Mouse (Mus musculus): ENCODE data around the gene Ikzf1.

The Ikzf1 gene

GRCm38 (mm10) chr11:11725252-11725875, 40.6 kb downstream of the Ikzf1 start:
- no peak for DNase-seq (ENCODE audit: low spot score in 2 of 2)

- DNase-seq (ENCODE audit: low spot score in 2 of 2): no peak
These were observed 41.2 kb downstream of the Ikzf1 start for GRCm38 (mm10) chr11:11725876-11726525.

- DNase-seq (ENCODE audit: low spot score in 2 of 2): no peak
These were observed 42.0 kb downstream of the Ikzf1 start for GRCm38 (mm10) chr11:11726807-11727276.

GRCm38 (mm10) chr11:11727936-11728556, 43.2 kb downstream of the Ikzf1 start:
- no peak for DNase-seq (ENCODE audit: low spot score in 2 of 2)

GRCm38 (mm10) chr11:11729216-11729615, 44.4 kb downstream of the Ikzf1 start:
- DNase-seq (ENCODE audit: low spot score in 2 of 2): no peak

- no peak for DNase-seq (ENCODE audit: low spot score in 2 of 2)
These were observed 45.3 kb downstream of the Ikzf1 start for GRCm38 (mm10) chr11:11730062-11730461.

GRCm38 (mm10) chr11:11731727-11732126, 46.9 kb downstream of the Ikzf1 start:
- no peak for DNase-seq (ENCODE audit: low spot score in 2 of 2)

- no peak for DNase-seq (ENCODE audit: low spot score in 2 of 2)
These were observed 48.4 kb downstream of the Ikzf1 start for GRCm38 (mm10) chr11:11732972-11733770.

- DNase-seq (ENCODE audit: low spot score in 2 of 2): no peak
These were observed 50.4 kb downstream of the Ikzf1 start for GRCm38 (mm10) chr11:11735155-11735554.

- DNase-seq (ENCODE audit: low spot score in 2 of 2): no peak
These were observed 52.1 kb downstream of the Ikzf1 start for GRCm38 (mm10) chr11:11736948-11737347.

GRCm38 (mm10) chr11:11737562-11737961, 52.8 kb downstream of the Ikzf1 start:
- DNase-seq (ENCODE audit: low spot score in 2 of 2): no peak

- no peak for DNase-seq (ENCODE audit: low spot score in 2 of 2)
These were observed 54.3 kb downstream of the Ikzf1 start for GRCm38 (mm10) chr11:11739054-11739453.

- DNase-seq (ENCODE audit: low spot score in 2 of 2): no peak
These were observed 55.8 kb downstream of the Ikzf1 start for GRCm38 (mm10) chr11:11740603-11741002.

GRCm38 (mm10) chr11:11741574-11741973, 56.8 kb downstream of the Ikzf1 start:
- no peak for DNase-seq (ENCODE audit: low spot score in 2 of 2)

GRCm38 (mm10) chr11:11742626-11743025, 57.8 kb downstream of the Ikzf1 start:
- DNase-seq (ENCODE audit: low spot score in 2 of 2): no peak

GRCm38 (mm10) chr11:11744222-11744621, 59.4 kb downstream of the Ikzf1 start:
- DNase-seq (ENCODE audit: low spot score in 2 of 2): no peak

GRCm38 (mm10) chr11:11751091-11751490, 66.3 kb downstream of the Ikzf1 start:
- DNase-seq (ENCODE audit: low spot score in 2 of 2): no peak

GRCm38 (mm10) chr11:11752859-11753258, 68.1 kb downstream of the Ikzf1 start:
- DNase-seq (ENCODE audit: low spot score in 2 of 2): no peak

- no peak for DNase-seq (ENCODE audit: low spot score in 2 of 2)
These were observed 73.3 kb downstream of the Ikzf1 start for GRCm38 (mm10) chr11:11758121-11758520.

GRCm38 (mm10) chr11:11758883-11759282, 74.1 kb downstream of the Ikzf1 start:
- no peak for DNase-seq (ENCODE audit: low spot score in 2 of 2)

GRCm38 (mm10) chr11:11763211-11763666, 78.4 kb downstream of the Ikzf1 start:
- no peak for DNase-seq (ENCODE audit: low spot score in 2 of 2)

- no peak for DNase-seq (ENCODE audit: low spot score in 2 of 2)
These were observed 80.6 kb downstream of the Ikzf1 start for GRCm38 (mm10) chr11:11765414-11765813.

Data from right cerebral cortex, postnatal 36 days (tissue).